Mouse (Mus musculus) lung, adult 18-20 months (tissue): ENCODE results near the gene Gpn2.

ENCODE experiments used
- DNase-seq, 2 experiments: peaks; one replicate each; pipeline ENCODE4 v3.0.0; 2022; ENCODE audit warnings: mixed read lengths in 2 of 2

Gpn2 gene

GRCm38 (mm10) chr4:133595538-133595937, 11.4 kb downstream of the Gpn2 start:
- DNase-seq: no peak

- no peak for DNase-seq
These were observed 11.9 kb downstream of the Gpn2 start for GRCm38 (mm10) chr4:133596084-133596483.

- DNase-seq: peak; percentile 26 to 65
These were observed 14.5 kb downstream of the Gpn2 start for GRCm38 (mm10) chr4:133598616-133599015.

GRCm38 (mm10) chr4:133599116-133599515, 15.0 kb downstream of the Gpn2 start:
- no peak for DNase-seq

GRCm38 (mm10) chr4:133599571-133600073, 15.5 kb downstream of the Gpn2 start:
- DNase-seq: peak; percentile 98

GRCm38 (mm10) chr4:133600306-133600705, 16.1 kb downstream of the Gpn2 start:
- DNase-seq: no peak

GRCm38 (mm10) chr4:133601721-133602218, 17.6 kb downstream of the Gpn2 start, which contains the start of gene Sfn:
Sfn (minus strand) TSS chr4:133602168.
- peak; percentile 86 to 92 for DNase-seq

GRCm38 (mm10) chr4:133603056-133603455, 18.9 kb downstream of the Gpn2 start:
- peak in 1 of 2 experiments; percentile 55 for DNase-seq

GRCm38 (mm10) chr4:133604175-133604574, 20.0 kb downstream of the Gpn2 start:
- no peak for DNase-seq

GRCm38 (mm10) chr4:133604856-133605255, 20.7 kb downstream of the Gpn2 start:
- DNase-seq: no peak

- peak; percentile 58 to 79 for DNase-seq
These were observed 21.2 kb downstream of the Gpn2 start for GRCm38 (mm10) chr4:133605330-133605729.

GRCm38 (mm10) chr4:133607284-133607683, 23.1 kb downstream of the Gpn2 start:
- no peak for DNase-seq

GRCm38 (mm10) chr4:133609719-133610118, 25.6 kb downstream of the Gpn2 start:
- peak; percentile 83 to 91 for DNase-seq

GRCm38 (mm10) chr4:133611815-133612214, 27.7 kb downstream of the Gpn2 start:
- DNase-seq: no peak

GRCm38 (mm10) chr4:133612416-133612815, 28.3 kb downstream of the Gpn2 start:
- DNase-seq: no peak

GRCm38 (mm10) chr4:133613026-133613425, 28.9 kb downstream of the Gpn2 start:
- no peak for DNase-seq

- DNase-seq: no peak
These were observed 29.7 kb downstream of the Gpn2 start for GRCm38 (mm10) chr4:133613867-133614266.

- peak; percentile 92 to 94 for DNase-seq
These were observed 30.2 kb downstream of the Gpn2 start for GRCm38 (mm10) chr4:133614274-133614761.

- DNase-seq: no peak
These were observed 31.3 kb downstream of the Gpn2 start for GRCm38 (mm10) chr4:133615416-133615815.

GRCm38 (mm10) chr4:133617936-133618335, 33.8 kb downstream of the Gpn2 start:
- DNase-seq: no peak

- no peak for DNase-seq
These were observed 35.4 kb downstream of the Gpn2 start for GRCm38 (mm10) chr4:133619473-133620136.

GRCm38 (mm10) chr4:133620668-133621067, 36.5 kb downstream of the Gpn2 start:
- no peak for DNase-seq

- no peak for DNase-seq
These were observed 38.1 kb downstream of the Gpn2 start for GRCm38 (mm10) chr4:133622161-133622695.

GRCm38 (mm10) chr4:133624830-133625229, 40.7 kb downstream of the Gpn2 start:
- DNase-seq: no peak
